Mouse (Mus musculus): ENCODE data around the gene Apobec1. TPM values are rescaled to one million over a fixed set of nuclear protein-coding genes. Genes with fewer than 3 reads are reported as not detected.

The Apobec1 gene
- polyA plus RNA-seq, 1 experiment, result not detected

DNA sequence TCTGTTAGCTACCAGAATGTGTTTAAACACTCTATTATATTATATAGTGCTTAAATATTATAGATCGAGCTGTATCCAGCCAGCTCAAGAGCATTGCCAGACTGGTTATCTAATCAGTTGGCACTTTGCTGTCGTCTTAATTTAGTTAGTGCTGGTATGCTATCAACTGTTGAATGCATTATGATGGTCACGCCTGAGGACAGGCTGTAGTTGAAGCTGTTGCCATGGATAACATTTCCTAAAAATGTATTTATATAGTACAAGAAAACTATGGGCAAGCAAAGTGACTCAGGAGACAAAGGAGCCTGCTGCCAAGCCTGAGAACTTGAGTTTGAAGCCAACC lies 30.7 kb downstream of the Apobec1 start:
- H3K4me3 ChIP-seq (ENCODE audit: insufficient read depth, low read depth, low read length), result no peak overlapping the region
- H3K4me1 ChIP-seq (ENCODE audit: control insufficient read depth, insufficient read depth, low read length), result no peaks in the 10 kb centered on the region
- TF ChIP-seq POLR2A (IDR thresholded peaks at IDR 0.05; ENCODE audit: insufficient read depth, low read depth, low read length), result no peak
- no peak for TF ChIP-seq CTCF (IDR thresholded peaks at IDR 0.05; ENCODE audit: insufficient read depth, low read depth, low read length)
- no peak overlapping the region for H3K27ac ChIP-seq (ENCODE audit: insufficient read depth, low read depth, low read length)
- 95% methylated on average over 3 of the region's 3 CpGs for WGBS

DNA sequence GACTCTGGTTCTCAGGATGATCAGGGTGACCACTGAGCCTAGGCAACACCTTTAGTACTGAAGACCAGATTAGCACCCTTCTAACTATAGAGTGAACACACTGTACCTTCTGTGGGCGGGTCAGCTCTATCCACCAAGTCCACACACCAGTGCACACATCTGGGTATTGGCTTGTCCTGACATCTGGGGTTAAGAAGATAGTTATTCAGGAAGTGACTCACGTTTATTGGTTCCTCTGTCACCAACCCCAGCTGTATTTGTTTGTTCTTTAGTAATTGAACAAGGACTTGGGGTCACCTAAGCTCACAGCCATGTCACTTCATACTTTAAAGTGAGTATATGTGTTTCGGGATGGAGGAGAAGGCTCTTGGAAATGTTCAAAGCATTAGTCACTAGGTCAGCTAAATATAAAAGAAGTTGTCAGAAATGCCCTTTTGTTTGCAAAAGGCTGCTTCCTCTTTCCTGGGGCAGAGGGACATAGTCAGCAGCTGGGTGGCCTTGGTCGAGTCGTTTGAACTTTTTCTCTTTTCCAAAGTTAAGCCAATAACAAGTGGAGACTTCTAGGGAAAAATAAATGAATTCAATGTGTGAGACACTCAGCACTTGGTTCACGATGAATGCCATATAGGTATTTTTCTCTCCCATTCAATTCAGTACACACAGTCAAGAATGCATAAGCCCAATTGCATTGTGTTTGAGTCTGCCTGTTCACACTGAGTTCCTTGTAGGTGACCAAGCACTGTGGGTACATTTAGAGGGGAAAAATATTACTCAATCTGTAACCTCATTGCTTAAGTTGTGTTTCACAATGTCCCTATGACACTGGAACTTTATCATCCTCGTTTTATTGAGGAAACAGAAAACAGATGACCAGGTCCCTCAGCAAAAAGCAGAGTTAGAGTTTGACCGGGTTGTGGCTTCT lies 31.3 kb downstream of the Apobec1 start:
- 75% methylated on average over 8 of the region's 8 CpGs for WGBS
- no peaks in the 10 kb centered on the region for H3K4me1 ChIP-seq (ENCODE audit: control insufficient read depth, insufficient read depth, low read length)
- H3K27ac ChIP-seq (ENCODE audit: insufficient read depth, low read depth, low read length), result no peak overlapping the region
- TF ChIP-seq POLR2A (IDR thresholded peaks at IDR 0.05; ENCODE audit: insufficient read depth, low read depth, low read length) (no peak), CTCF (IDR thresholded peaks at IDR 0.05; ENCODE audit: insufficient read depth, low read depth, low read length) (no peak)
- no peak overlapping the region for H3K4me3 ChIP-seq (ENCODE audit: insufficient read depth, low read depth, low read length)

DNA sequence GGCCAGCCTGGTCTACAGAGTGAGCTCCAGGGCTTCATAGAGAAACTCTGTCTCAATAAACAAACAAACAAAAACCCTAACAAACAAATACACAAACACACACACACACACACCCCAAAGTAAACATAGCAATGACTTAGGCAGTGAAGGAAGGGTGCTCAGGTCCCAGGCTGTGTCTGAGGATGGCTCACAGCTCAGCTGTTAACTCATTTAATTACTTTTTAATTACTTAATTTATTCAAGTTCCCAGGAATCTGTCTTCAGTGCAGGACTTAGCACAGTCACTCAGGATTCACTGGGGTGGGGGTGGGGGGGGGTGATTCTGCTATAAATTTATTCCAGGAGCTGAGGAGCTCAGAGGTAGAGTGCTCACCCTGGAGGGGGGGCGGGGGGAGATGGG lies 32.5 kb downstream of the Apobec1 start:
- WGBS, result 67% methylated on average over 1 of the region's 1 CpGs
- no peaks in the 10 kb centered on the region for H3K4me1 ChIP-seq (ENCODE audit: control insufficient read depth, insufficient read depth, low read length)
- TF ChIP-seq CTCF (IDR thresholded peaks at IDR 0.05; ENCODE audit: insufficient read depth, low read depth, low read length) (no peak), POLR2A (IDR thresholded peaks at IDR 0.05; ENCODE audit: insufficient read depth, low read depth, low read length) (no peak)
- H3K4me3 ChIP-seq (ENCODE audit: insufficient read depth, low read depth, low read length), result no peak overlapping the region
- H3K27ac ChIP-seq (ENCODE audit: insufficient read depth, low read depth, low read length), result no peak overlapping the region

DNA sequence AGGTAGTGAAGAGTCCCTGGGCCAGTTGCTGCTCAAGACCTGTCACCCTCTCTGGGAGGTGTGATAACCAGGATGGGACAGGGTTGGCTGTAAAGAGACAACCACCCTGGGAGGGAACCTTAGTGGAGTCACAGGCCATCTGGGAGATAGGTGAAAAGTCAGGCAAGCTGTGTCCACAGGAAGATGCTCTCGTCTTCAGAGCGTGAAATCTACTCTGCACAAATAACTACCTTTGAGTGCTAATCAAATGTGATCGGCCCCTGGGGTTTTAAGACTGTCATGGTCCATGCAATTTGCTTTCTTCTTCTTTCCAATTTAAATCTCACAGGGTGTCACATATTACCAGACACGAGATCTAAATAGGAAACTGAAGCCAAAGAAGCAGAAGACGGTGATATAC lies 33.1 kb downstream of the Apobec1 start:
- TF ChIP-seq POLR2A (IDR thresholded peaks at IDR 0.05; ENCODE audit: insufficient read depth, low read depth, low read length), result no peak
- TF ChIP-seq CTCF (IDR thresholded peaks at IDR 0.05; ENCODE audit: insufficient read depth, low read depth, low read length), result no peak
- WGBS, result 59% methylated on average over 5 of the region's 5 CpGs
- Histone ChIP-seq H3K4me3 (ENCODE audit: insufficient read depth, low read depth, low read length) (no peak overlapping the region), H3K27ac (ENCODE audit: insufficient read depth, low read depth, low read length) (no peak overlapping the region), H3K4me1 (ENCODE audit: control insufficient read depth, insufficient read depth, low read length) (no peaks in the 10 kb centered on the region)

DNA sequence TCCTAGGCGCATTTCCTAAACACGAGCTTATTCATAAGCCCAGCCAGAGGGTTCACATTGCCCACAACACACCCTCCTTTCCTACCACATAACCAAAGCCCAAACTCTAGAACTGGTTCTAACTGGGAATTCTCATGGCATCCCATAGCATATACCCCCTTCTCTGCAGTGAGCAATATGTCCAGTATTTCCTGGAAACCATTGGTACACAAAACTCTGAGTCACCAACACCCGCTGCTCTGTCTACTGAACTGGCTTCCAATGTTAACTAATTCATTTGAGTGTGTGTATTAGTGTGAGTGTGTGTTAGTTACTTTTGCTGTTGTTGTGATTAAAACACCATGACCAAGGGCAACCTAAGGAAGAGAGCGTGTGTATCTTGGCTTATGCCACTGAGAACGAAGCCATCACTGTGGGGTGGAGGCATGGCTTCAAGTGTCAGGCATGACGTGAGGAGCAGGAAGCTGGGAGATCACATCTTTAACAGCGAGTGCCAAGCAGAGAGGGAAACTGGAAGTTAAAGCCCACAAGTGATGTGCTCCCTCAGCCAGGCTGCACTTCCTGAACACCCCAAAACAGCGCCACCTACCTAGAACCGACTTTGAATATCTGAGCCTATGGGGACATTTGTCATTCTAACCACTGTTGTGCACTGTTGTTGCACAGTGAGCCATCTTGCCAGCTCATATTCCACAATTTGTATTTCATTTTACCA lies 37.0 kb downstream of the Apobec1 start:
- H3K27ac ChIP-seq (ENCODE audit: insufficient read depth, low read depth, low read length), result no peak overlapping the region
- H3K4me1 ChIP-seq (ENCODE audit: control insufficient read depth, insufficient read depth, low read length), result no peaks in the 10 kb centered on the region
- TF ChIP-seq POLR2A (IDR thresholded peaks at IDR 0.05; ENCODE audit: insufficient read depth, low read depth, low read length) (no peak), CTCF (IDR thresholded peaks at IDR 0.05; ENCODE audit: insufficient read depth, low read depth, low read length) (no peak)
- no peak overlapping the region for H3K4me3 ChIP-seq (ENCODE audit: insufficient read depth, low read depth, low read length)
- 91% methylated on average over 9 of the region's 9 CpGs for WGBS

DNA sequence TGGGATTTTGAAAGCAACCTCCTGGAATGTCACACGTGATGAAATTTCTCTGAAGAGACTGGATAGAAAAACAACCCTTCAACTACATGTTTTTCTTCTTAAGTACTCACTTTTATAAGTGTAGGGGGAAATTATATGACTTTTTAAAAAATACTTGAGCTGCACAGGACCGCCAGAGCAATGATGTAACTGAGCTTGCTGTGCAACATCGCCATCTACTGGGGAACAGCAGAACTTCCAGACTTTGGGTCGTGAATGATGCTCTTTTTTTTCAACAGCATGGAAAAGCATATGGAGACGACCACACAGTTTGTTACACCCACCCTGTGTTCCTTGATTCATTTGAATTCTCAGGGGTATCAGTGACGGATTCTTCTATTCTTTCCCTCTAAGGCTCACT lies 39.8 kb downstream of the Apobec1 start:
- TF ChIP-seq POLR2A (IDR thresholded peaks at IDR 0.05; ENCODE audit: insufficient read depth, low read depth, low read length), result no peak
- no peak for TF ChIP-seq CTCF (IDR thresholded peaks at IDR 0.05; ENCODE audit: insufficient read depth, low read depth, low read length)
- Histone ChIP-seq H3K4me3 (ENCODE audit: insufficient read depth, low read depth, low read length) (no peak overlapping the region), H3K27ac (ENCODE audit: insufficient read depth, low read depth, low read length) (no peak overlapping the region), H3K4me1 (ENCODE audit: control insufficient read depth, insufficient read depth, low read length) (no peaks in the 10 kb centered on the region)
- WGBS, result under 1% methylated on average over 6 of the region's 6 CpGs

DNA sequence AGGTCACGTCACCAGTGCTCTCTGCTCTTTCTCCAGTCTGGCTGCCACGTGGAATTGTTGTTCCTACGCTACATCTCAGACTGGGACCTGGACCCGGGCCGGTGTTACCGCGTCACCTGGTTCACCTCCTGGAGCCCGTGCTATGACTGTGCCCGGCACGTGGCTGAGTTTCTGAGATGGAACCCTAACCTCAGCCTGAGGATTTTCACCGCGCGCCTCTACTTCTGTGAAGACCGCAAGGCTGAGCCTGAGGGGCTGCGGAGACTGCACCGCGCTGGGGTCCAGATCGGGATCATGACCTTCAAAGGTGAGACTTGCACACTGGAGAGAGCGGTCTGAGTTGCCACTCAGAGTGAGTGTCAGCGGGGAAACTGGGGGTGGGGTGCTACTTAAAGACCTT lies 41.2 kb downstream of the Apobec1 start:
- TF ChIP-seq POLR2A (IDR thresholded peaks at IDR 0.05; ENCODE audit: insufficient read depth, low read depth, low read length) (no peak), CTCF (IDR thresholded peaks at IDR 0.05; ENCODE audit: insufficient read depth, low read depth, low read length) (no peak)
- Histone ChIP-seq H3K4me1 (ENCODE audit: control insufficient read depth, insufficient read depth, low read length) (no peaks in the 10 kb centered on the region), H3K27ac (ENCODE audit: insufficient read depth, low read depth, low read length) (no peak overlapping the region), H3K4me3 (ENCODE audit: insufficient read depth, low read depth, low read length) (no peak overlapping the region)
- 88% methylated on average over 20 of the region's 20 CpGs for WGBS

DNA sequence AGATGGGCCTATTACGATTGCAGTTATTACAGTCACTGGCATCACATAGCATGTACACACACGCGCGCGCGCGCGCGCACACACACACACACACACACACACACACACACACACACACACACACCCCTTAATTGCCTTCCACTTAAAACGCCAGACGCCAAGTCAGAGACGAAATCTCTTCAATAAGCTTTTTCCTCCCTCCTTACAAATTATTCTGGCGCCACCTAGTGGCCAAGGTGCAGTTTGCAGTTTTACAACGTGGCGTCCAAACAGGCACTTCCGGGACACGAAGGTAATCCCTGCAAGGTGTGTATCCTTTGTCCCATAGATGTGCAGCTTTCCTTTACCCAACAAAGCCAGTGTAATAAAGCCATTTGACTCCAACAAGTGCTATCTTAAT lies 41.8 kb downstream of the Apobec1 start:
- Histone ChIP-seq H3K27ac (ENCODE audit: insufficient read depth, low read depth, low read length) (no peak overlapping the region), H3K4me1 (ENCODE audit: control insufficient read depth, insufficient read depth, low read length) (no peaks in the 10 kb centered on the region), H3K4me3 (ENCODE audit: insufficient read depth, low read depth, low read length) (peak overlapping the region; percentile 36)
- WGBS, result 2% methylated on average over 17 of the region's 17 CpGs
- TF ChIP-seq POLR2A (IDR thresholded peaks at IDR 0.05; ENCODE audit: insufficient read depth, low read depth, low read length), result no peak
- TF ChIP-seq CTCF (IDR thresholded peaks at IDR 0.05; ENCODE audit: insufficient read depth, low read depth, low read length), result peak; percentile 62; the same call in 1 of the 2 replicates

DNA sequence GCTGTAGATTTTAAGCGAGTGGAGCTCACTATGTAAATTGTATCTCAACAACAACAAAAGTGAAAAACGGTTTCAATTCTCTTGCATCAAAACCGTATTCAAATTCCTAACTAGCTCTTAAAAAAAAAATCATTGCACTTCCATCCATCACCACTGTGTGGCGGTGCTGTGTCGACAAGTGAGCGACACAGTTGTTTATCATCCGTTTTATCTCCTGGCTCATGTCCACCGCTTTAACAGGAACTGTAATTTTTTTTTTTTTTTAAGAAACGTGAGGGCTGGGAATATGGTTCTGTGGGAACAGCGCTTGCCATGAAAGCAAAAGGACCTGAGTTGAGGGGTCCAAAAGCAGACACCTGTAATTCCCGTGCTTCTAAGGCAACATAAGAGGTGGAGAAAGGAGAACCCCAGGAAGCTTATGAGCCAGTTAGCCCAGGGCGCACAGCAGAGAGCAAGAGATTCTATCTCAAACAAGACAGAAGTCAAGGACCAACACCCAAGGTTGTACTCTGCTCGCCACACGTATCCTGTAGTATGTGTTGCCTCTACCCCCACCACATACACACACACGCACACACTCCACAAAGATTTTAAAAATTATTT lies 45.2 kb downstream of the Apobec1 start:
- Histone ChIP-seq H3K4me3 (ENCODE audit: insufficient read depth, low read depth, low read length) (no peak overlapping the region), H3K4me1 (ENCODE audit: control insufficient read depth, insufficient read depth, low read length) (0 out of 2 replicates have a peak, but pooled peaks cover 3% of the 10 kb centered on the region), H3K27ac (ENCODE audit: insufficient read depth, low read depth, low read length) (no peak overlapping the region)
- TF ChIP-seq POLR2A (IDR thresholded peaks at IDR 0.05; ENCODE audit: insufficient read depth, low read depth, low read length) (no peak), CTCF (IDR thresholded peaks at IDR 0.05; ENCODE audit: insufficient read depth, low read depth, low read length) (no peak)
- WGBS, result 24% methylated on average over 15 of the region's 15 CpGs
